Mouse (Mus musculus) neutrophil, adult 65 days (primary cell): ENCODE data around the gene Gimap1. TPM values are rescaled to one million over a fixed set of nuclear protein-coding genes. Genes with fewer than 3 reads are reported as not detected.

Experiments
- total RNA-seq: library from RNA; stranded (reverse); gene quantifications from 2 replicates; pipeline ENCODE4 v1.2.4, GENCODE M21; 2023

The Gimap1 gene
- 0.32 TPM in 1 of 2 replicates, not detected in the other for total RNA-seq

DNA sequence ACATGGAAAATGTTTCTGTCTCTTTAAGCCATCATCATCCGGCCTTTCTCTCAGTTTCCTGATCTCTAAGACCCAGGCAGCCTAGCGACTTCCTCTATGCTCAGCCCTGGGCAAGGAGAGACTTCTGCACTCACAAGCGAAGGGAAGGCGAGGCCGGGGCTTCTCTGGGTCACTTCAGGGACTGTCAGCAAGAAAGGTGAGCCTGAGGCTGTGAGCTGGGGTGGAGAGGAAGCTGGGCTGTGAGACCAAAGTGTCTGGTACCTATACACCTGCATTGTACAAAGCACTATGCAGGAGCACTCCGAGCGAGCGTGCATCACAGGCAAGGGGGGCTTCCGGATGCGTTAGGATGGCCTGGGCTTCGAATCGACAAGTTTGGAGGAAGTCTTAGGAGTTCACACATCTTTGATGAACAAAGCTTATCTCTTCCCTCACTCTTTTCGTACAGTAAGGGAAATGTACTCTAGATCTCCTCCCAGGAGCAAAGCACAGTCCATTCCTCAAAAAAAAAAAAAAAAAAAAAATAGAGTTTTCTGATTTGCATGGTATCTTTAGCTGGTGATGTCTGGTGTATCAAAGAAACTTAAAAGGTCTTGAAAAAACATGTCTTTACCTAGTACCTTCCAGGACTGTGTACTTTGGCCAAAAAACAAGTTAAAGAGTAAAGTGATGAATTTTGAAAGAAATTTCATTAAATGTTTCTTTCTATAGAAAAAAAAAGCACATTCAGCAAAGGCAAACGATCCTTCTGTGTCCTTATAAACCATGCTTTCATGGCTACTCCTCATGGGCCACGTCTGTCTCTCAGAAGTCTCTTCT is at the start of gene Gimap1:
Gimap1 (plus strand) TSS at position 94 of the 819 bp plus-strand sequence.

DNA sequence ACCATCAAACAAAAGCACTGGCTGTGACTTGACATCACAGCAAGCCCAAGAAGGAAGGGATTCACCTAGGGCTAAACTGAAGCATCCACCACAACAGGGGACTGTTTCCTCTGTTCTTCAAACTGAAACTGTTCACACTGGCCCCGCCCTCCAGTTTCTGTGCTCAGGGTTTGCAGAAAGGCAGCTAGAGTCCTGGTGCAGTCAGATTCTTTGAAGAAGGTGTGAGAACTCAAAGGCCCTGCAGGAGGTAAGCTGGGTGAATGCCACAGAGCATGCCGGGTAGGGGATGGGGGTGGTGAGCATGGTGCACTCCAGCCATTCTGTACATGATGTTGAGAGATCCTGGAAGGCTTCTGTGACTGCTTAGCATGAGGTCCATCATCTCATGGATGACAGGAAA is 20.4 kb upstream of the Gimap1 start, which contains the start of the genes Gm28053 and Gimap7:
Gm28053 (plus strand) TSS at position 153 of the 400 bp plus-strand sequence.
Gimap7 (plus strand) TSS at position 167 of the 400 bp plus-strand sequence.

DNA sequence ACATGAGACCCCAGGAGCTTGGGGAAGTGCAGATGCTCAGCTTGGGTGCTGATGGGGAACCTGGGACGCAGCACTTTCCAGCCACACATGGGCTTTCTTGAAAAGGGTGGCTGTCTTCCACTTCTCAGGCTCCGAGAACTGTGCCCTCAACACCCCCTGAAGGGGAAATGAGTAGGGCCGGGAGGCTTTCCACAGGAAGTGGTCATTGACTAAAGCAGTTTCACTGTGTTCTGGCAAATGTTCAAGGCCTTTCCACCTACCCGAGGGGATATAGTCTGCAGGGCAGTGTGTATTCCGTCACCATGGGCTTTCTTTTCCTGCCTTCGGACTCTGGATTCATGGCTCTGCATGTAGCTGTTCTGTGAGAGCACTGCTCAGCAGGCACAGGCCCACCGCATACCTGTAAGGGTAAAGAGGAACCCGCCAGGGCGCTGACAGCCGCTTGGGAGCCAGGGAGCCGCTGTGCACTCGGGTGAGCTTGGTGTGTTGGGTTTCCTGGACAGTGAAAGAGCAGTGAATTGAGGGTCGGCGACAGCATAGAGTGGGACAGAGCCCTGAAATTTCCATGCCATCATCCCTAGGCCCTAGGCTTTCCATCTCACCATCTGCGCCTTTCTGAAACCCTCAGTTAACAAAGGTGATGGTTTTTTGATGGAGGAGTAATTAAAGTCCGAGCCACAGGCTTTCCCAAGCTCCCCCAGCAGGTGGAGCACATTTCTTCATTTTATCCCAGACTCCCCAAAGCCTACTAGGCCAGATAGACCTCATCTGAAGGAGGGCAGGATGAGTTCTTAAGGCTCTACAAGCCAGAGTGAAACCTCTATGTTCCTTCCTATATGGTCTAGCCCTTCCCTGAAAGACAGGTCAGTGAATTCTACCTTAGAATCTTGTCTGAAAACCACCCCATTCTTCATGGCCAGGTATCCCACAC is 7.4 kb downstream of the Gimap1 start, which contains the start of gene Gimap5:
Gimap5 (plus strand) TSS at position 239 of the 931 bp plus-strand sequence.

DNA sequence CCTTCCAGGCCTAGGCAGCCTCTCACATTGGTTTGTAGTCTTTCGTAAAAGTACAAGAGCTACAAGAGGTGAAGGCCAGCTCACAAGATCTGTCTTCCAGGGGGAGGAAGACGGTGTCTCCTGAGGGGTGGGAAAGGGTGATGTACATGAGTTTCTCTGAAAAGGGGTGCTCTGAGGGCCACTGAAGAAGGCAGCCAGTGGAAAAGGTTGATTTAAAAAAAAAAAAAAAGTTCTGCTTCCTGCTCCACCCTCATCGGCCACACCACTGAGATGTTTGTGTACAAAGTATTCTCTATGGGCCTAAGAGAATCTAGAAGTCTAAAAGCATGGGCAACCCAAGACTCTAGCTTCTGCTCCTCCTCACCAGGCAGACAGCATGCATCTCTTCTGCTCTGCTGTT is 31.8 kb downstream of the Gimap1 start, which contains the start of gene Gimap3:
Gimap3 (minus strand) TSS at position 156 of the 400 bp plus-strand sequence.

Other genes starting within 250 kb of the Gimap1 start
- gene Atp6v0e2, start 201.4 kb upstream of the Gimap1 start, total RNA-seq: 0.45 TPM in 1 of 2 replicates, not detected in the other
- gene Lrrc61, start 184.3 kb upstream of the Gimap1 start, total RNA-seq: 22.5 and 23.0 TPM in 2 replicates
- gene Rarres2, start 166.3 kb upstream of the Gimap1 start, total RNA-seq: not detected in 2 replicates
- gene Gm45021, start 149.4 kb upstream of the Gimap1 start, total RNA-seq: not detected in 2 replicates
- 2.2 and 2.9 TPM in 2 replicates for gene Repin1, start 145.2 kb upstream of the Gimap1 start, total RNA-seq
- gene Gm44965, start 145.1 kb upstream of the Gimap1 start, total RNA-seq: 2.2 TPM in 1 of 2 replicates, not detected in the other
- 0.32 and 0.57 TPM in 2 replicates for gene Zfp775, start 137.0 kb upstream of the Gimap1 start, total RNA-seq
- not detected in 2 replicates for gene AI854703, start 112.3 kb upstream of the Gimap1 start, total RNA-seq
- 0.11 and 0.38 TPM in 2 replicates for gene Gimap8, start 91.8 kb upstream of the Gimap1 start, total RNA-seq
- 2.1 and 3.1 TPM in 2 replicates for gene Gimap9, start 62.9 kb upstream of the Gimap1 start, total RNA-seq
- gene Gimap4, start 54.5 kb upstream of the Gimap1 start, total RNA-seq: 0.29 TPM in 1 of 2 replicates, not detected in the other
- gene Gimap6, start 30.8 kb upstream of the Gimap1 start, total RNA-seq: 3.2 and 3.3 TPM in 2 replicates
- gene Gm28053, start 20.4 kb upstream of the Gimap1 start, total RNA-seq: not detected in 2 replicates
- not detected in 2 replicates for gene Gimap7, start 20.4 kb upstream of the Gimap1 start, total RNA-seq
- 0.57 TPM in 1 of 2 replicates, not detected in the other for gene Gimap5, start 7.1 kb downstream of the Gimap1 start, total RNA-seq
- 0.20 and 0.22 TPM in 2 replicates for gene Gimap3, start 31.8 kb downstream of the Gimap1 start, total RNA-seq
- 6.0 and 6.9 TPM in 2 replicates for gene Tmem176a, start 101.9 kb downstream of the Gimap1 start, total RNA-seq
- 11.2 and 12.8 TPM in 2 replicates for gene Tmem176b, start 102.4 kb downstream of the Gimap1 start, total RNA-seq
- gene Aoc1, start 133.8 kb downstream of the Gimap1 start, total RNA-seq: 0.60 TPM in 1 of 2 replicates, not detected in the other
- gene 1600015I10Rik, start 190.8 kb downstream of the Gimap1 start, total RNA-seq: not detected in 2 replicates
- not detected in 2 replicates for gene Doxl2, start 235.9 kb downstream of the Gimap1 start, total RNA-seq
- not detected in 2 replicates for gene Svs1, start 247.8 kb downstream of the Gimap1 start, total RNA-seq